Mouse (Mus musculus) adrenal gland, postnatal 10 days (tissue): Measurements from ENCODE around the gene Syt6. TPM values are rescaled to one million over a fixed set of nuclear protein-coding genes. Genes with fewer than 3 reads are reported as not detected.

Experiments used
- DNase-seq: peaks from one replicate; pipeline ENCODE4 v3.0.0; 2021; ENCODE audit warnings: mixed read lengths
- microRNA-seq: library from miRNA; unstranded; fragments of <30 nt; microRNA quantifications from one replicate; pipeline ENCODE4 v1.2.0, GENCODE M21; 2021
- total RNA-seq, 2 experiments: library from RNA; stranded (reverse); gene quantifications; 2 replicates each; pipeline ENCODE4 v1.2.3; 2021

Syt6 gene
- total RNA-seq, 2 experiments from 2014 or later = 0.12 TPM; not detected in 1

DNA sequence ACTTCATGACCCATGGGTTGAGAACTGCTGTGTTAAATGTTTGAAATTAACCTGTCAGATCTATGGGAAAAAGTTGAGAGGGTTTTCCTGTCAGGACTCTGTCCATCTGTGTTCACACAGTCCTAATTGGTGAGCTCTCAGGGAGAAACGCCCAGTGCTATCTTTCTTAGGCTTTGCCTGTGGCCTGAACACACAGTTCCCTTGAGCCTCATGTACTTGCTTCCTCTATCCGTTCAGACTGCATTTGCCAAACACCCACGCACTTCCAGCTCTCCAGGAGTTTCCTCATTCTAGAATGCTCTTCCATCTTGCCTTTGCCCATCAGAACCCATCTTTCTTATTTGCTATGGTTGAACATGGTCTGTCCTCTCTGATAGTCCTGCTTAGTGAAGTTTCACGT is 73.5 kb downstream of the Syt6 start:
- DNase-seq = no peak

DNA sequence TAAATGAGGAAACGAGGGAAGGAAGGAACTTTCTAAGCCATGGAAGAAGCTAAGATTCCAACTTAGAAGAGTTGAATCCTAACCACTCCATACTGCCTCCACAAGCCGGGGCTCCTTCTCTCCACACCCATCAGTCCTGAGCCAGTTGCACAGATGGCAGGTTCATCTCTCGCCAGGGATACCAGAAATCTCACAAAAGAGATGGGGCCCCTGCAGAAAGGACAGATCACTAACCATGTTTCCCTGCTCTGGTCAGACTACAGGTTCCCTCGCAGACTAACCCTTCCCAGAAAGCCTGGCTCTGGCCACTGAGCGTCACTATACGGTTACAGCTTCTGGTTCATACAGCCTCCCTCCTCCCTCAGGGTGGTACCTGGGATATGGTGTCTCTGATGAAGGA is 74.7 kb downstream of the Syt6 start:
- no peak for DNase-seq

DNA sequence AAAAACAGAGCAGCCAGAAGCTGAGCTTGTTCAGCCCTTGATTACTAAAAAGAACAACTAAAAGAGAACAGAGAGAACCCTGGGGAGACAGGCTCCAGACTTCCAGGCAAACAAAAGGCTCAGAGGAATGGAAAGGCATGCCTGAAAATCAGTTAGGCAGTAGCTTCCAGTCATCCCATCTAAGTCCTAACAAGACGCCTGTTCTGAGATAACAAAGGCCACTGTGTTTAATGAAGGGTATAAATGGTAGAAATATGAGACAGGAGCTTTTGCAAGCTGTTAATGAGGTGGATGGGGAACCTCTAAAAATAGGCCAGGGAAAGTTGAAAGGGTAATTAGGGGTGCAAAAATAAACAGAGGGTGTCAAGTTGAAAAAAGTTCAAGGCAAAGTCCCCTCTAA is 75.4 kb downstream of the Syt6 start:
- DNase-seq = no peak

DNA sequence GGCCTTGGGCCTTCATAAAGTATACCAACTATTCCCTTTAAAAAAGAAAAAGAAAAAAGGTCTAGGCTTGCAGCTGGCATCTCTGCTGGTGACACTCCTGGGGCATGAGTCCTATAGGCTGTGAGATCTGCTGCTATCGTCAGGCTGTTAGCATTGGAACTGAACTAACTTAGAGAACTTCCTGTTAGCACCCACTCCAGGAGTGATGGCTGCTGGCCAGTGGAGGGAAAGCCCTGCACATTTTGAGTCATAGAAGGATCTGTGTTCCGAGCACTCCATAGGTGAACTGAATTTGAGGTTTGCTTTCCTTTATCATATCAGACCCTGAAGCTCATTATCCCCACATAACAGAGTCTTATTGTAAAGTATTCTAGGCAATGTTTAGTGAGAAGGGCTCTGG is 85.0 kb downstream of the Syt6 start:
- no peak for DNase-seq

DNA sequence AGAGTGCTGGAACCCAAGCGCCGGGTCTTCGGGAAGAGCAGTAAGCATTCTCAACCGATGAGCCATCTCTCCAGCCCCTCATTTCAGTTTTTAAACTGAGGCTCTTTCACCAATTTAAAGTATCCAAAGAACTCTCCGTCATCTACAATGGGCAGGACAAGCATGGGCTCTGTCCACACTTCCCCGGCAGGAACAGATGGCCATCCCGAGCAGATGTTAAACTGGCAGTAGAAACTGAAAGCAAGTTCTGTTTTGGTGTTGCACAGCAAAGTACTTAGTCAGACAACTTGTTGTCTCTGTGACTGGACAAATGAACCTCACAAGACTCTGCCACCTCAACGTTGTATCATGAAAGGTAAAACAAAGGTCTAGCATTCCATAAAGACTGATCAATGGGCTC is 86.7 kb downstream of the Syt6 start:
- DNase-seq = no peak

DNA sequence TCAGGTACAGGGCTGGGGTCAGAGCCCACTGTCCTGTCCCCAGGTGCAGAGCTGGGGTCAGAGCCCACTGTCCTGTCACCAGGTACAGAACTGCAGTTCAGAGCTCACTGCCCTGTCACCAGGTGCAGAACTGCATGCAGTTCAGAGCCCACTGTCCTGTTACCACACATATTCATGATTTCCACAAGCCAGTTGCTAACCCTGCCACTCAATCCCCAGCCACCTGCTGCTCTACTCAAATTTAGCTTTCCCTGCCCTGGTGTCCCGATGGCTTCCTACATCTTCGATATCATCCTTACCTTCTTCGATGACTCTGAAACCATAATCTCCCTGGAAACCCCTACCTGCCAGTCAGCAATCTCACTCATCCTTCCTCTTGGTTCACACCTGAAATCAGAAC is 88.4 kb downstream of the Syt6 start:
- DNase-seq = no peak

DNA sequence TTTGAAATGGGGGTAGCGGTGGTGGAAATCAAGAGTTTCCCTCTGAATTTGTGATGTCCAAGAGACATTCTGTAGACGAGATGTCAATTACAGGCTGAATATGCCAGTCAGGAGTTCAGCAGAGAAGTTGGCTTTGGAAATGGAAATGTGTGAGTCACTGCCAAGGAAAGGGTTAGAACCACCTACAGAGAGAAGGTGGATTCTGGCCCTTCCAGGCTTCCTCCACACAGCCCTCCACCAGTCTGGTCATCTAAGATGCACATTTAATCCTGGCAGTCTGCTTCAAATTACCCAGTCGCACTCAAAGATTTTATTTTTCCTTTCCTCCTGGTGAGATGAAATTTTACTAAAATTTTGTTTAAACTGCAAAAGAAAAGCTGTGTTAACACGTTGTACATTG is 97.1 kb downstream of the Syt6 start:
- DNase-seq = no peak

DNA sequence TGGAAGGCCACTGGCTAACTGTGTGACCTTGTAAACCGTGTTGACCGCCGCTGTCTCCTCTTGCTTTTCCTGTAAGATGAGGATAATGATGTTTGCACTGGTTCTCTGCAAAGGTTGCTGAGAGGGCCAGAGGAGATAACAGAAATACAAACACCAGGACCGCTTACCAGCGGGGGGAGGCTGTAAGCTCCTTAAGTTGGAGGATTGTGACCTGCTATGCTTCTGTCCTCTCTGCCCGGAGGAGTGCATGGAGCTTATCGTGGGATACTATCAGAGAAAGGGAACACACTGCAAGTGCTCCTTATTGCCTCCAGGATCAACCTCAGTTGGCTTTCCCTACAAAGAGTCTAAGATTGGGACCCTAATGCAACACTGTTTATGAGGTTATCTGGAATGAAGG is 97.7 kb downstream of the Syt6 start:
- DNase-seq = no peak

DNA sequence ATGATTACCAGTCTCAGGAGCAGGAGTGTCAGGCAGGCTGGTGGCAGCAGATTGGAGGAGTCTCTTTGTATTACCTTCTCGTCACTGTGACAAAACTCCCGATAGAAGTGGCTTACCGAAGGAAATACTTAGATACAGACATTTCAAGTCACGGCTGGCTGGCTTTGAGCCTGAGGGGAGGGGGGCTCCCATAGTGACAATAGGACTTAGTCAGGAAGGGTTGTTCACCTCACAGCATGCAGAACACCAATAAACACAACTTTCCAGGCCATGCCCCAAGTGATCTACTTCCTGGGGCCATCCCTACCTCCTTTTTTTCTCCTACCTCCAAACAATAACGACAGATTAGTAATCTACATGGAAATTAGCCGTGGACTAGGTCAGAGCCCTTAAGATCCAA is 103.8 kb downstream of the Syt6 start:
- no peak for DNase-seq

DNA sequence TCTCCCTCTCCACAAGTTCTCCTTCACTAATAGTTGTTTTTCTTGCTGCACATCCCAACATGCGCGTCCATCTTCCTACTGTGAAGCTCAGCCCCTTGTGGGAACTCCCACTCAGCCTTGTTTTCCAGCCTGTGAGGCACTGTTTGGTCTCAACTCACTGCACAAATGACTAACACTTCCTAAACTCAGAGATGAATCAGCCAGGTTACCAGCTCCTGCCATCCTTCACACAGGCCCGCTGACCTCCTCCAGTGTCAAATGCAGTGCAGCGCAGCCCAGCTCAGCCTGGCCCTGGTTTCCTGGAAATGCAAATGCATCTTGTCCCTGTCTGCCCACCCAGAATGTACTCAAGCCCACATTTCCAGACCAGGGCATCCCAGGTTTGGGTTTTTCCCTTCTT is 107.4 kb downstream of the Syt6 start:
- peak; percentile 20 for DNase-seq

DNA sequence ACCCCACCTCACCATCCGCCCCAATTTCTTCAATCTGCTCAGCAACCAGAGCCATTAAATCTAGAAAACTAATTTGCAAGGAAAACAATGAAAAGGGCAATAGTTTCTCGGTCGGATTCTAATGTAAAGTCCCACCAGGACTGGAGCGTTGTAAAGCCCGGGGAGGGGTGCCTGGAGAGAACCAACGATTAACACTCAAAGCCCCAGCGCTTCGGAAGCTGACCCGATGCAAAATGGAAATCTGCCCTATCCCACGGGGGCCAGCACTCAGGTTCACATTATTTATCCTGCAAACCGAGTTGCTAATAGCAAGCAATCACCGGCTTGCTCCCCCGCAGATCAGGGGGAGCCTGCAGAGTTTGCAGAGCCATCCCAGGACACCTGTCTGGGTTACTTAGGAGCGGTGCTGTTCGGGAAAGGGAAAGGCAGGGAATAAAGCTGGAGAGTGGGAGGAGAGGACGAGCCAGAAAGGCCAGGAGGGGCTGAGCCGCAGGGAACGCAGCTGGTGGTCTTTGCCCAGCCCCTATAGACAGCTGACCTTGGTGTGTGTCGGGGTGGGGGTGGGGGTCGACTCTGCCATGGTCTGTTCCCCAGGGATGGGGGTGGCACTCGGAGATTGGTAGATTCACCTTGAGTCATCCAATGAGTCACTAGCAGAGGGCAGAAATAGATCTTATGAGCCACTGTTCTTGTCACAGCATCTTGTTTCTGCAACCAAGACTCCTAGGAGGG is 108.4 kb downstream of the Syt6 start:
- DNase-seq = peak; percentile 29

DNA sequence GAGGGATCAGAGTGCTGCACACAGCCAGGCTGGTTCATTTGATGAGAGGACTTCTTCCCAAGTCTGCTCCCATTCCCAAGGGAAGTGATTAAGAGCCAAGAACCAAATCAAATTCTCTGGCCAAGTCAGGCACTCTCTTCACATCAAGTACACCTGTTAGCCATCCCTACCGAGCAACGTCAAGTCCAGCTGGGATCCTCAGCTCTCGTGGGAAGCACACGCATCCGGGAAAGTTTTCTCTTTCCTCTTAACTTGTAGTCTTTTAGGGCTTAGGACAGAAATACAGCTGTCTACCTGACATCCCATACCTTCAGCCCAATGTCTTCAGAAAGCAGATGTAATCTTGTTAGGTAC is 108.9 kb downstream of the Syt6 start:
- DNase-seq = no peak

DNA sequence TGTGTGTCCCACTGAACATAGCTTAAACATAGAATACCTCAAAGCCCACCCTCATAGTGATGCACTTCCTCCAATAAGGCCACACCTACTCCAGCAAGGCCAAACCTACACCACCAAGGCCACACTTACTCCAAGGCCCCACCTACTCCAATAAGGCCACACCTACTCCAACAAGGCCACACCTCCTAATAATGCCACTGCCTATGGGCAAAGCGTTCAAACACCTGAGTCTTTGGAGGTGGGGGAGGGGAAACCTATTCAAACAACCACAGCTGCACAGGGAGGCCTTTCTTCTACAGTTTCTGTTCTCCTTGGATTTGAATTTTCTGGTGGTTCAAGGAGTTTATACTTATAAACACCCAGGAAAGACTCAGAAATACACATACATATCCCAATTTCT is 114.0 kb downstream of the Syt6 start:
- DNase-seq = no peak

DNA sequence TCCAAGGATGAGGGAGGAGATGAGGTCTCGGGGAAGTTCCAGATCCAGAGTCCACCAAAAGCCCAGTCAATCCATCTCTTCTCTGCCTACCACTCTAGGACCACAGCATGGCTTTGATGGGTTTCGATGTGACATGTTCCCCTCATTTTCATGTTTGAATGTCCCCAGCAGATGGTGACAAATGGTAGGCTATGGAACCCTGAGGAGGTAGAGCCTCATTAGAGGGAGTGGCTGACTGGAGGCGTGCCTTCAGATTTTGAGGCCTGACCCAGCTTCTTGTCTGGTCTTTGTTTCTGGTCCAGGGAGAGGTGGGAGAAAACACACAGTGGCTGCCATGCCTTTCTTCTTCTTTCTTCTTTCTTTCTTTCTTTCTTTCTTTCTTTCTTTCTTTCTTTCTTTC is 115.5 kb downstream of the Syt6 start:
- DNase-seq = no peak

Small RNA genes within 50 kb of the gene (microRNA-seq; reads per million reads assigned to microRNA genes)
- not detected for gene Gm25325

Other genes with a start within 250 kb of the Syt6 start
- gene Atg4a-ps, start 70.8 kb downstream of the Syt6 start, total RNA-seq = 1 to 10 TPM in 1 of 2 experiments, under 1 TPM in 1; 0.39 to 2.0 TPM
- 10 to 100 TPM; 15.9 to 17.5 TPM for gene Olfml3, start 162.8 kb downstream of the Syt6 start, total RNA-seq
- not detected for gene Gm10964, start 164.1 kb downstream of the Syt6 start, total RNA-seq
- 100 to 1,000 TPM; 128 to 162 TPM for gene Hipk1, start 216.3 kb downstream of the Syt6 start, total RNA-seq
- gene Dclre1b, start 234.2 kb downstream of the Syt6 start, total RNA-seq = 10 to 100 TPM; 15.1 to 16.9 TPM
- 10 to 100 TPM; 18.8 to 23.7 TPM for gene Ap4b1, start 234.3 kb downstream of the Syt6 start, total RNA-seq
- under 1 TPM in 1 of 2 experiments, not detected in 1; 0.58 TPM for gene Gm43064, start 234.3 kb downstream of the Syt6 start, total RNA-seq